Mouse (Mus musculus) kidney, embryonic 16.5 days (tissue): Measurements from ENCODE around the gene Ccrl2. TPM values are rescaled to one million over a fixed set of nuclear protein-coding genes. Genes with fewer than 3 reads are reported as not detected.

Source experiments
- ATAC-seq: fragments of 200-750 bp; cut with Nextera tagmentation; 2 replicates; pipeline ENCODE4 v1.8.0; 2017; ENCODE audit warnings: moderate TSS enrichment; ENCODE audit not compliant: low FRiP score, low TSS enrichment
- H3K27ac ChIP-seq: fragments of 300-500 bp; sonication (generic); 2 replicates; pipeline ENCODE4 v1.5.1; 2014; ENCODE audit warnings: low read length
- H3K27me3 ChIP-seq: fragments of 300-500 bp; sonication (generic); 2 replicates; pipeline ENCODE4 v1.6.1; 2014; ENCODE audit warnings: low read length, control low read depth, mixed read lengths; ENCODE audit not compliant: insufficient read depth
- H3K36me3 ChIP-seq: fragments of 300-500 bp; sonication (generic); 2 replicates; pipeline ENCODE4 v1.6.1; 2014; ENCODE audit warnings: low read length, control low read depth, mixed read lengths; ENCODE audit not compliant: insufficient read depth
- H3K4me1 ChIP-seq: fragments of 300-500 bp; sonication (generic); 2 replicates; pipeline ENCODE4 v1.6.1; 2014; ENCODE audit warnings: low read length, control low read depth, mixed read lengths; ENCODE audit not compliant: insufficient read depth
- H3K4me2 ChIP-seq: fragments of 300-500 bp; sonication (generic); replicated peaks from 2 replicates; pipeline ENCODE4 v1.6.1; 2014; ENCODE audit warnings: low read depth, low read length
- H3K4me3 ChIP-seq: fragments of 300-500 bp; sonication (generic); 2 replicates; pipeline ENCODE4 v1.5.1; 2014; ENCODE audit warnings: mild to moderate bottlenecking, low read length
- H3K9ac ChIP-seq: fragments of 300-500 bp; sonication (generic); replicated peaks from 2 replicates; pipeline ENCODE4 v1.6.1; 2014; ENCODE audit warnings: low read length
- H3K9me3 ChIP-seq: fragments of 300-500 bp; sonication (generic); 2 replicates; pipeline ENCODE4 v1.6.1; 2016; ENCODE audit warnings: low read length, control low read depth
- WGBS: fragments of 180-500 bp; shearing (Covaris S2); extraction: QIAGEN DNeasy Blood & Tissue Kit; methylation state at CpG from one replicate; pipeline ENCODE4 v1.1.7; 2014; 5-methylcytosine and 5-hydroxymethylcytosine counted together
- polyA plus RNA-seq: library from polyadenylated mRNA; unstranded; fragments of >200 nt; fragmentation: Nextera tagmentation; extraction: Ambion mirVana; gene quantifications from 2 replicates; pipeline ENCODE4 v1.2.1, GENCODE M21; 2015

Gene Ccrl2
- polyA plus RNA-seq, 1 experiment from 2014 or later, result 1.2 TPM

GRCm38 (mm10) chr9:111011550-111011949, 45.8 kb downstream of the Ccrl2 start:
- no peak overlapping the region for H3K9ac ChIP-seq
- WGBS, result 61% methylated on average over 9 of the region's 9 CpGs
- no peak overlapping the region for H3K4me2 ChIP-seq
- peaks cover 4% of the 10 kb centered on the region; the same call in 1 of the 2 replicates for H3K4me1 ChIP-seq
- peak; percentile 49; the same call in 1 of the 2 replicates for ATAC-seq
- no peaks in the 10 kb centered on the region for H3K27me3 ChIP-seq
- H3K36me3 ChIP-seq, result no peaks in the 10 kb centered on the region
- no peak overlapping the region for H3K4me3 ChIP-seq
- no peak overlapping the region for H3K27ac ChIP-seq
- no peaks in the 10 kb centered on the region for H3K9me3 ChIP-seq

GRCm38 (mm10) chr9:111009763-111010162, 47.6 kb downstream of the Ccrl2 start:
- H3K27ac ChIP-seq, result no peak overlapping the region
- no peak overlapping the region for H3K4me3 ChIP-seq
- no peaks in the 10 kb centered on the region for H3K27me3 ChIP-seq
- no peak overlapping the region for H3K4me2 ChIP-seq
- no peak overlapping the region for H3K9ac ChIP-seq
- ATAC-seq, result no peak
- H3K9me3 ChIP-seq, result no peaks in the 10 kb centered on the region
- no peaks in the 10 kb centered on the region for H3K36me3 ChIP-seq
- 67% methylated on average over 3 of the region's 3 CpGs for WGBS
- H3K4me1 ChIP-seq, result peaks cover 4% of the 10 kb centered on the region; the same call in 1 of the 2 replicates

- no peaks in the 10 kb centered on the region for H3K9me3 ChIP-seq
- 93% methylated on average over 2 of the region's 2 CpGs for WGBS
- no peak overlapping the region for H3K27ac ChIP-seq
- no peak for ATAC-seq
- H3K4me3 ChIP-seq, result no peak overlapping the region
- no peaks in the 10 kb centered on the region for H3K36me3 ChIP-seq
- no peak overlapping the region for H3K4me2 ChIP-seq
- no peaks in the 10 kb centered on the region for H3K27me3 ChIP-seq
- H3K4me1 ChIP-seq, result no peaks in the 10 kb centered on the region
- H3K9ac ChIP-seq, result no peak overlapping the region
Observed at GRCm38 (mm10) chr9:111006544-111006943, 50.8 kb downstream of the Ccrl2 start.

Other genes with a start within 250 kb of the Ccrl2 start
- gene Prss44, start 243.5 kb downstream of the Ccrl2 start, polyA plus RNA-seq, result not detected in 2 replicates
- gene Prss43, start 230.8 kb downstream of the Ccrl2 start, polyA plus RNA-seq, result not detected in 2 replicates
- gene Prss45, start 222.9 kb downstream of the Ccrl2 start, polyA plus RNA-seq, result not detected in 2 replicates
- gene Prss46, start 213.0 kb downstream of the Ccrl2 start, polyA plus RNA-seq, result not detected in 2 replicates
- gene Prss50, start 199.6 kb downstream of the Ccrl2 start, polyA plus RNA-seq, result 0.48 and 0.94 TPM in 2 replicates
- 5.8 and 6.1 TPM in 2 replicates for gene Als2cl, start 177.6 kb downstream of the Ccrl2 start, polyA plus RNA-seq
- gene Tmie, start 177.4 kb downstream of the Ccrl2 start, polyA plus RNA-seq, result 1.9 and 2.1 TPM in 2 replicates
- not detected in 2 replicates for gene Fam240a, start 140.7 kb downstream of the Ccrl2 start, polyA plus RNA-seq
- gene Tdgf1, start 111.4 kb downstream of the Ccrl2 start, polyA plus RNA-seq, result not detected in 2 replicates
- 0.18 and 0.21 TPM in 2 replicates for gene Lrrc2, start 106.0 kb downstream of the Ccrl2 start, polyA plus RNA-seq
- gene Rtp3, start 66.9 kb downstream of the Ccrl2 start, polyA plus RNA-seq, result 0.44 and 1.2 TPM in 2 replicates
- gene Ltf, start 38.2 kb downstream of the Ccrl2 start, polyA plus RNA-seq, result 1.8 and 3.1 TPM in 2 replicates
- gene Lrrfip2, start 60.1 kb upstream of the Ccrl2 start, polyA plus RNA-seq, result 37.8 and 38.2 TPM in 2 replicates
- 43.8 and 46.0 TPM in 2 replicates for gene Mlh1, start 214.3 kb upstream of the Ccrl2 start, polyA plus RNA-seq
- 26.5 and 29.1 TPM in 2 replicates for gene Epm2aip1, start 214.4 kb upstream of the Ccrl2 start, polyA plus RNA-seq